Mouse (Mus musculus) stomach, postnatal 0 days (tissue): Measurements from ENCODE around the gene Atp8a2. TPM values are rescaled to one million over a fixed set of nuclear protein-coding genes. Genes with fewer than 3 reads are reported as not detected.

Experiments
- ATAC-seq: fragments of 200-750 bp; cut with Nextera tagmentation; 2 replicates; pipeline ENCODE4 v1.8.0; 2017; ENCODE audit not compliant: low FRiP score, low TSS enrichment
- DNase-seq: peaks from one replicate; pipeline ENCODE4 v3.0.0-alpha.2; 2016; ENCODE audit warnings: low spot score
- H3K27ac ChIP-seq: fragments of 300-500 bp; sonication (generic); replicated peaks from 2 replicates; pipeline ENCODE4 v1.5.1; 2014; ENCODE audit warnings: mild to moderate bottlenecking, control low read depth
- H3K27me3 ChIP-seq: fragments of 300-500 bp; sonication (generic); 2 replicates; pipeline ENCODE4 v1.6.1; 2014; ENCODE audit warnings: low read length; ENCODE audit not compliant: control insufficient read depth, insufficient read depth
- H3K36me3 ChIP-seq: fragments of 300-500 bp; sonication (generic); 2 replicates; pipeline ENCODE4 v1.6.1; 2014; ENCODE audit warnings: low read length, mixed read lengths; ENCODE audit not compliant: control insufficient read depth, insufficient read depth
- H3K4me1 ChIP-seq: fragments of 300-500 bp; sonication (generic); replicated peaks from 2 replicates; pipeline ENCODE4 v1.6.1; 2014; ENCODE audit warnings: antibody characterized with exemption; ENCODE audit not compliant: control insufficient read depth, insufficient read depth
- H3K4me2 ChIP-seq: fragments of 300-500 bp; sonication (generic); replicated peaks from 2 replicates; pipeline ENCODE4 v1.6.1; 2014; ENCODE audit warnings: low read depth, mild to moderate bottlenecking, control low read depth, moderate library complexity
- H3K4me3 ChIP-seq: fragments of 300-500 bp; sonication (generic); 2 replicates; pipeline ENCODE4 v1.5.1; 2014; ENCODE audit warnings: low read depth, low read length, control low read depth
- H3K9ac ChIP-seq: fragments of 300-500 bp; sonication (generic); 2 replicates; pipeline ENCODE4 v1.6.1; 2014; ENCODE audit warnings: mild to moderate bottlenecking, low read length, control low read depth, mixed read lengths
- H3K9me3 ChIP-seq: fragments of 300-500 bp; sonication (generic); 2 replicates; pipeline ENCODE4 v1.6.1; 2016; ENCODE audit warnings: low read length; ENCODE audit not compliant: control insufficient read depth
- CTCF ChIP-seq: IDR thresholded peaks from 2 replicates; pipeline ENCODE4 v1.5.1; 2016; ENCODE audit warnings: antibody characterized with exemption, low read depth, mild to moderate bottlenecking, moderate library complexity
- EP300 ChIP-seq: optimal IDR thresholded peaks from 2 replicates; pipeline ENCODE3; 2016; ENCODE audit warnings: antibody characterized with exemption
- WGBS: fragments of 180-500 bp; shearing (Covaris S2); extraction: QIAGEN DNeasy Blood & Tissue Kit; methylation state at CpG from one replicate; pipeline ENCODE4 v1.1.7; 2014; 5-methylcytosine and 5-hydroxymethylcytosine counted together
- polyA plus RNA-seq: library from polyadenylated mRNA; unstranded; fragments of >200 nt; fragmentation: Nextera tagmentation; extraction: Ambion mirVana; gene quantifications from 2 replicates; pipeline ENCODE4 v1.2.1, GENCODE M21; 2015

The Atp8a2 gene
- polyA plus RNA-seq, 1 experiment from 2014 or later = 6.3 TPM

DNA sequence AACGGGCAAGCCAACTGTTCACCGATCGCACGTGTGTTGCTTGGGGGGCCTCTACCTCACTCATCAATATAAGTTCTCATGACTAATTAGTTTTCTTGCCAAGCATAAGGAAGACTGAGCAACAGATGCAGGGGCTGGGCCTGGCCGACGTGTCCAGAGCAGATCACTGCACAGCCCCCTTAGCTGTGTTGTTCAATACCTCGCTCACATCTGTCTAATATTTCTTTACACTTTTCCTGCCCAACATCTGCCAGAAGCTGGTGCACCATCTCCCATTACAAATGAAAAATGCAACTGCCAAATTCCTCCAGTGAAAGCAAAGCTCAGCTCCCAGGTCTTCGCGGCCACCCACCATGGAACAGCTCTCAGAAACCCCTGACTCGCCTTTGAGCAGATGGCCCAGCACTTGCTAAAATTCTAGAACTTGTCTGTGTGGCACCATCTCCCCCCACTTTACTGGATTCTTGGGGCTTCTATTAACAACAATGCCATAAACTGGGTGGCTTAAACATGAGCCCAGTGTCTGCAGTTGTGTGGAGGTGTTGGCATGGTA, 313.4 kb downstream of the Atp8a2 start:
- no peaks in the 10 kb centered on the region for H3K9me3 ChIP-seq
- no peaks in the 10 kb centered on the region for H3K27me3 ChIP-seq
- no peak overlapping the region for H3K27ac ChIP-seq
- H3K4me2 ChIP-seq = no peak overlapping the region
- H3K9ac ChIP-seq = no peak overlapping the region
- ATAC-seq (no peak), DNase-seq (no peak)
- no peak overlapping the region for H3K4me3 ChIP-seq
- TF ChIP-seq CTCF (no peak), EP300 (no peak)
- 84% methylated on average over 10 of the region's 10 CpGs for WGBS
- peaks cover 1% of the 10 kb centered on the region; the same call in 1 of the 2 replicates for H3K4me1 ChIP-seq
- no peaks in the 10 kb centered on the region for H3K36me3 ChIP-seq

DNA sequence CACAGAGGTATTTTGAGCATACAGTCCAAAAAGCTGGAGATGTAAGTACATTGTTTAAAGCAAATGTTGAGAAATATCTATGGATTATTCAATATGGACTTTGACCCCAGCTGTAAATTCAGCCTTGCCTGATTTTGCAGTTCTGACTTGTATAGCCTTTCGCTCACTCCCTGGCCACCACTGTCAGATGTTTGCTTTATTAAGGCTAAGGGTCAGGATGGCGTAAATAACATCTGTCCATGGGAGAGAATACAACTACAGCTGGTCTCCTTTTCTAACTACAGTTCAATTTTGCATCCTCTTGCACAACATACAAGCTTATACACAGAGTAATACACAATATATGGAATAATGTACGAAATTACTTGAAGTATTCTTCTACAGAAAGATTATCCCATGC, 316.1 kb downstream of the Atp8a2 start:
- no peak overlapping the region for H3K9ac ChIP-seq
- TF ChIP-seq CTCF = no peak
- no peak for TF ChIP-seq EP300
- H3K27ac ChIP-seq = no peak overlapping the region
- H3K4me1 ChIP-seq = no peaks in the 10 kb centered on the region
- H3K4me2 ChIP-seq = no peak overlapping the region
- no peaks in the 10 kb centered on the region for H3K27me3 ChIP-seq
- no peaks in the 10 kb centered on the region for H3K36me3 ChIP-seq
- ATAC-seq (no peak), DNase-seq (no peak)
- WGBS = 76% methylated on average over 3 of the region's 3 CpGs
- H3K9me3 ChIP-seq = no peaks in the 10 kb centered on the region
- H3K4me3 ChIP-seq = no peak overlapping the region

DNA sequence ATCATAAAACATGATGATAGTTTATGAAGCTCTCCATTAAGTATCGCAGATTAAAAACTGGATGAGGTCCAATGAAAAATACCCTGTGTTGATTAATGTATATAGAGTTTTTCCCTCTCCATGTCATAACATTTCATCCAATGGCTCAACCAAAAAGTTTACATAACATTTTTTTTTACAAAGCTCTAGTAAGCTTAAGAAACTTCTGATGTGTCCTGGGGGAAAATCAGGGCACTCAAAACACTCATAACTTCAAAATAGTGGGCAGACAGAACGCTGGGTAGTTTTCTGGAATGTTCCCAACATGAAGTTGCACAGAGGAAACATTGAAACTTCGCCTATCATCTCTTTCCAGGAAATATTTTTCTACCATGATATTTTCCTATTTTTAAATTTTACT, 318.7 kb downstream of the Atp8a2 start:
- WGBS = 61% methylated on average over 3 of the region's 3 CpGs

DNA sequence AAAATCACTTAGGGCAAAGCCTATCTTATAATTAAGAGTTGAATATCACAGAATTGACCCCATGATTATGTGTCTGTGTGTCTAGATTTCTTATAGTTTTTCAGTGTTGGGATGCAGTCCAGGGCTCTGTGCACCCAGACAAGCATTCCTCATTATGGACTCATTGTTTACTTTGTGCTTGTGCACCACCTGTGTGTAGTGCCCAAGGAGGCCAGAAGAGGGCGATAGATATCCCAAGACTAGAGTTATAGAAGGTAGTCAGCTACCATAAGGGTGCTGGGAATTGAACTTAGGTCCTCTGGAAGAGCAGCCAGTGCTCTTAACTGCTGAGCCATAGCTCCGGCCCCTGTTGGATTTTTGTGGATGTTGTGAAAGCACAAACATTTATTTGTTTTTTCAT, 320.5 kb downstream of the Atp8a2 start:
- Histone ChIP-seq H3K4me3 (no peak overlapping the region), H3K9me3 (no peaks in the 10 kb centered on the region), H3K27me3 (no peaks in the 10 kb centered on the region), H3K4me2 (no peak overlapping the region), H3K4me1 (no peaks in the 10 kb centered on the region), H3K36me3 (no peaks in the 10 kb centered on the region), H3K27ac (no peak overlapping the region), H3K9ac (no peak overlapping the region)
- no peak for DNase-seq
- TF ChIP-seq EP300 (no peak), CTCF (peak; percentile 44)
- ATAC-seq = no peak
- WGBS = 80% methylated on average over 2 of the region's 2 CpGs

More for the DNA sequence above, 318.7 kb downstream of the Atp8a2 start:
- Histone ChIP-seq H3K36me3 (no peaks in the 10 kb centered on the region), H3K27ac (no peak overlapping the region), H3K9ac (no peak overlapping the region), H3K4me3 (no peak overlapping the region), H3K9me3 (no peaks in the 10 kb centered on the region), H3K4me2 (no peak overlapping the region), H3K27me3 (no peaks in the 10 kb centered on the region), H3K4me1 (no peaks in the 10 kb centered on the region)
- TF ChIP-seq CTCF = no peak
- TF ChIP-seq EP300 = no peak
- DNase-seq (no peak), ATAC-seq (no peak)

DNA sequence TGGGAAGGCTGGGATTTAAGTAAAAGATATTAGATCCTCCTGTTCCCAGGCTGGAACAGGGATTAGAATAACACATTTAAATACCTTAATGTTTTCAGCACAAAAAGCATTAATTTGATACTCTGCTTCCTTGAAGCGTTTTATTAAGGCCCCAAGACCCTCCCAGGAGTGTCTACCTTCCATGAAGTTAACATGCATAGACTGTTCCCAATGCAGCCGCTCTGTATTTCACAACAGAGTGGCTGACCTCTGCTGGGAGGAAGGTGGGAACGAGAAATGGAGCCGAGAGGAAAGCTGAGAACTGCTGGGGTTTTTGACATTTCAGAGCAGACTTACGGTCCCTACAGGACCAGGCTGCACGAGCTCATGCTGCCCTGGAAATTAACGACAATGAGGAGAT, 328.6 kb downstream of the Atp8a2 start:
- 75% methylated on average over 7 of the region's 7 CpGs for WGBS

DNA sequence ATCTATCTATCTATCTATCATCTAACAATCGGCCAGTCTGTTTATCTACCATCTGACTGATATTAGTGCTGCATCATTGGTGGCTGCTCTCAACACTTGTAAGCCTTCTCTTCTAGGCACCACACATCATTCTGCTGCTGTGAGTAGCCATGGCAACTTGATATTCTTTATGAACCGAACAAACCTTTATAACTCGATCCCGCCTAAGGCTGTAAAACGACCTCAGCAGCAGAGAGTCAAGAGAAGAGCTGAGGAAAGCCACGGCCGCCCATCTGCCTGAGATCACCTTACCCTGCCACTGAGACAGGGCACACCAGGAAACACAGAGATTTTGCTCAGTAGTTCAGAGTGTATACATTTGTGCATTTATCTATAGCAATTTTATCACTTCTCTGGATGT, 329.2 kb downstream of the Atp8a2 start:
- TF ChIP-seq CTCF (no peak), EP300 (no peak)
- H3K4me2 ChIP-seq = no peak overlapping the region
- H3K4me3 ChIP-seq = no peak overlapping the region
- no peak overlapping the region for H3K9ac ChIP-seq
- H3K27me3 ChIP-seq = no peaks in the 10 kb centered on the region
- DNase-seq (no peak), ATAC-seq (no peak)
- no peaks in the 10 kb centered on the region for H3K4me1 ChIP-seq
- no peak overlapping the region for H3K27ac ChIP-seq
- 69% methylated on average over 7 of the region's 7 CpGs for WGBS
- H3K9me3 ChIP-seq = peaks cover 3% of the 10 kb centered on the region; the same call in 1 of the 2 replicates
- H3K36me3 ChIP-seq = no peaks in the 10 kb centered on the region

More for the DNA sequence above, 328.6 kb downstream of the Atp8a2 start:
- no peak for DNase-seq
- Histone ChIP-seq H3K4me2 (no peak overlapping the region), H3K9me3 (peaks cover 3% of the 10 kb centered on the region; the same call in 1 of the 2 replicates), H3K27ac (no peak overlapping the region), H3K27me3 (no peaks in the 10 kb centered on the region), H3K4me1 (no peaks in the 10 kb centered on the region), H3K9ac (no peak overlapping the region), H3K36me3 (no peaks in the 10 kb centered on the region), H3K4me3 (no peak overlapping the region)
- TF ChIP-seq EP300 = no peak
- TF ChIP-seq CTCF = no peak
- ATAC-seq = no peak
